Mouse (Mus musculus) midbrain, embryonic 13.5 days (tissue): ENCODE results near the gene Pnrc2. TPM values are rescaled to one million over a fixed set of nuclear protein-coding genes. Genes with fewer than 3 reads are reported as not detected.

Source experiments
- ATAC-seq: fragments of 200-750 bp; cut with Nextera tagmentation; 2 replicates; pipeline ENCODE4 v1.8.0; 2017; ENCODE audit warnings: mild to moderate bottlenecking, moderate TSS enrichment, moderate library complexity
- H3K27ac ChIP-seq: fragments of 300-500 bp; sonication (generic); 2 replicates; pipeline ENCODE4 v1.5.1; 2015; ENCODE audit warnings: inconsistent platforms, mild to moderate bottlenecking, moderate library complexity
- H3K27me3 ChIP-seq: fragments of 300-500 bp; sonication (generic); 2 replicates; pipeline ENCODE4 v1.6.1; 2015; ENCODE audit warnings: mild to moderate bottlenecking, inconsistent platforms
- H3K36me3 ChIP-seq: fragments of 300-500 bp; sonication (generic); 2 replicates; pipeline ENCODE4 v1.6.1; 2015; ENCODE audit warnings: mild to moderate bottlenecking, inconsistent platforms
- H3K4me1 ChIP-seq: fragments of 300-500 bp; sonication (generic); replicated peaks from 2 replicates; pipeline ENCODE4 v1.6.1; 2015; ENCODE audit warnings: inconsistent platforms
- H3K4me2 ChIP-seq: fragments of 300-500 bp; sonication (generic); replicated peaks from 2 replicates; pipeline ENCODE4 v1.6.1; 2015; ENCODE audit warnings: moderate library complexity, mild to moderate bottlenecking, inconsistent platforms
- H3K4me3 ChIP-seq: fragments of 300-500 bp; sonication (generic); replicated peaks from 2 replicates; pipeline ENCODE4 v1.5.1; 2015; ENCODE audit warnings: mild to moderate bottlenecking, inconsistent platforms
- H3K9ac ChIP-seq: fragments of 300-500 bp; sonication (generic); replicated peaks from 2 replicates; pipeline ENCODE4 v1.6.1; 2015; ENCODE audit warnings: mild to moderate bottlenecking, inconsistent platforms
- H3K9me3 ChIP-seq: fragments of 300-500 bp; sonication (generic); 2 replicates; pipeline ENCODE4 v1.6.1; 2016; ENCODE audit warnings: mild to moderate bottlenecking, inconsistent platforms
- WGBS: fragments of 180-500 bp; shearing (Covaris S2); methylation state at CpG from one replicate; pipeline ENCODE4 v1.1.7; 2015; 5-methylcytosine and 5-hydroxymethylcytosine counted together
- polyA plus RNA-seq: library from polyadenylated mRNA; unstranded; fragments of >200 nt; fragmentation: Nextera tagmentation; extraction: Ambion mirVana; gene quantifications from 2 replicates; pipeline ENCODE4 v1.2.1, GENCODE M21; 2015

The Pnrc2 gene
- polyA plus RNA-seq, 1 experiment from 2014 or later, result 144 TPM

DNA sequence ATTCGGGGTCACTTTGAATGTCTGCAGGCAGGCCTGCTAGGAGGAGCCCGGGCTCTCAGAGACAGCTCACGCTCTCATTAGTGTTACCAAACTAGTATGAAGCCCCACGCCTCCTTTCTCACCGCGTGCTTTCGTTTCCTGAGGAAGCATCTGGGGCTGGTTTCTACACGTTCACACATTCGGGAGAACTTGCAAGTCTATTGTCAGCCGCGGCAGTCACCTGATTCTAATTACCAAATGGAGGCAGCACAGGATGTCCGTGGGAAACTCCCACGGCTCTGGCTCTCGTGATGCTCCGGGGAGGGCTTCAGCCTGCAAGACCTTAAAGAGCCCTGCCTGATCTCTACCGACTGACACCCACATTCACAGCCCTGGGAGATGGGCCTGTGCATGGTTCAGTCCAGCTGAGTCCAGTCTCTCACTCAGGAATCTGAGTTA is 3.0 kb upstream of the Pnrc2 start:
- H3K9me3 ChIP-seq, result no peaks in the 10 kb centered on the region
- H3K27ac ChIP-seq, result peak overlapping the region; percentile 53; the same call in 1 of the 2 replicates
- no peak for ATAC-seq
- H3K9ac ChIP-seq, result peak overlapping the region; percentile 36
- H3K4me2 ChIP-seq, result peak overlapping the region; percentile 47
- peaks cover 44% of the 10 kb centered on the region for H3K4me1 ChIP-seq
- peaks cover 5% of the 10 kb centered on the region; the same call in 1 of the 2 replicates for H3K36me3 ChIP-seq
- H3K27me3 ChIP-seq, result no peaks in the 10 kb centered on the region
- WGBS, result 4% methylated on average over 16 of the region's 16 CpGs
- peak overlapping the region; percentile 9; the same call in 1 of the 2 replicates for H3K4me3 ChIP-seq

DNA sequence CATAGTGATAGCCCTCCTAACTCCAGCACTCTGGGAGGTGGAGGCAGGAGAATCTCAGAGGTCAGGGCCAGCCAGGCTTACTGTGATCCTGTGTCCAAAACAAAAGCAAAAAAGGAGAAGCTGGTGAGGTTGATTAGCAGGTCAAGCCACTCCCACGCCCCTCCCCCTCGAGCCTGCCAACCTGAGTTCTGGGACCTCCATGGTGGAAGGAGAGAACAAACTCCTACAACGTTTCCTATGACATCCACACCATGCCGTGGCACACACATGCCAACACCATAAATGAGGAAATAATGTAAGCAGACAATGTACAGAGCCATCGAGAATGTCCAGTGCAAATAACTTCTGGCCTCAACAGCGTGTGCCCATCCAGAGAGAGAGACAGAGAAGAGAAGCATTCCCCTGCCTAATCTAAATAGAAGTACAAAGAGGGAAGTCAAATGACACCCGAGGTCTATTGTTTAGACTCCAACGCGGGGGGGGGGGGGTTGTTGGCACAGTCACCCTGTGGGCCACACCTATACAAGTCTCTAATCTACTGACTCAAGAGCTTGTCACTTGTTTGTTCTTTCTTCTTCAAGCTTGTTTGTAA is 2.4 kb upstream of the Pnrc2 start:
- Histone ChIP-seq H3K4me3 (0 out of 2 replicates have a peak overlapping the region, but pooled peaks have one; percentile 9), H3K9ac (peak overlapping the region; percentile 36), H3K36me3 (peaks cover 8% of the 10 kb centered on the region; the same call in 1 of the 2 replicates), H3K27ac (no peak overlapping the region), H3K4me1 (peaks cover 47% of the 10 kb centered on the region), H3K4me2 (peak overlapping the region; percentile 47), H3K9me3 (no peaks in the 10 kb centered on the region), H3K27me3 (no peaks in the 10 kb centered on the region)
- 2% methylated on average over 9 of the region's 9 CpGs for WGBS
- no peak for ATAC-seq

DNA sequence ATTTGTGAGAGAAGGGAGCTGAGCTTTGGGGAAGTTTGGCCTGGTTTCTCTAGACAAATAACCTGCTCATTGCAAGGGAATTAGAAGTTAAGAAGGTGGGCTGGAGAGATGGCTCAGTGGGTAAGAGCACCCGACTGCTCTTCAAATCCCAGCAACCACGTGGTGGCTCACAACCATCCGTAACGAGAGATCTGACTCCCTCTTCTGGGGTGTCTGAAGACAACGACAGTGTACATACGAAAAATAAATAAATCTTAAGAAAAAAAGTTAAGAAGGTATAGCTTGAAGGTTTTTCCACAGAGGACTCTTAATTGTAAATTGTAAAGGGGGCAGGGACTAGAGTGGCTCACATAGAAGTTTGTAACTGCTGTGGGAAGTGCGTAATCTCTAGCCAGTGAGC is 1.9 kb upstream of the Pnrc2 start:
- H3K4me2 ChIP-seq, result peak overlapping the region; percentile 47; the same call in 1 of the 2 replicates
- no peak for ATAC-seq
- peaks cover 8% of the 10 kb centered on the region; the same call in 1 of the 2 replicates for H3K36me3 ChIP-seq
- no peaks in the 10 kb centered on the region for H3K27me3 ChIP-seq
- 0 out of 2 replicates have a peak overlapping the region, but pooled peaks have one; percentile 36 for H3K9ac ChIP-seq
- H3K27ac ChIP-seq, result no peak overlapping the region
- no peak overlapping the region for H3K4me3 ChIP-seq
- peaks cover 53% of the 10 kb centered on the region for H3K4me1 ChIP-seq
- H3K9me3 ChIP-seq, result no peaks in the 10 kb centered on the region
- WGBS, result 24% methylated on average over 7 of the region's 7 CpGs

GRCm38 (mm10) chr4:135874564-135875535 is 1.2 kb upstream of the Pnrc2 start:
- Histone ChIP-seq H3K9ac (peak overlapping the region; percentile 71; the same call in 1 of the 2 replicates), H3K4me3 (0 out of 2 replicates have a peak overlapping the region, but pooled peaks have one; percentile 76), H3K4me2 (peak overlapping the region; percentile 75), H3K27ac (peak overlapping the region; percentile 98), H3K27me3 (no peaks in the 10 kb centered on the region), H3K36me3 (peaks cover 8% of the 10 kb centered on the region; the same call in 1 of the 2 replicates), H3K9me3 (no peaks in the 10 kb centered on the region), H3K4me1 (peaks cover 56% of the 10 kb centered on the region)
- 77% methylated on average over 10 of the region's 10 CpGs for WGBS
- no peak for ATAC-seq

- Histone ChIP-seq H3K9me3 (no peaks in the 10 kb centered on the region), H3K9ac (peak overlapping the region; percentile 95), H3K27ac (peak overlapping the region; percentile 98), H3K36me3 (peaks cover 12% of the 10 kb centered on the region; the same call in 1 of the 2 replicates), H3K4me1 (peaks cover 56% of the 10 kb centered on the region), H3K27me3 (no peaks in the 10 kb centered on the region), H3K4me2 (peak overlapping the region; percentile 78), H3K4me3 (peak overlapping the region; percentile 76)
- 9% methylated on average over 17 of the region's 17 CpGs for WGBS
- no peak for ATAC-seq
These were observed 860 bp downstream of the Pnrc2 start for GRCm38 (mm10) chr4:135872589-135873391.

DNA sequence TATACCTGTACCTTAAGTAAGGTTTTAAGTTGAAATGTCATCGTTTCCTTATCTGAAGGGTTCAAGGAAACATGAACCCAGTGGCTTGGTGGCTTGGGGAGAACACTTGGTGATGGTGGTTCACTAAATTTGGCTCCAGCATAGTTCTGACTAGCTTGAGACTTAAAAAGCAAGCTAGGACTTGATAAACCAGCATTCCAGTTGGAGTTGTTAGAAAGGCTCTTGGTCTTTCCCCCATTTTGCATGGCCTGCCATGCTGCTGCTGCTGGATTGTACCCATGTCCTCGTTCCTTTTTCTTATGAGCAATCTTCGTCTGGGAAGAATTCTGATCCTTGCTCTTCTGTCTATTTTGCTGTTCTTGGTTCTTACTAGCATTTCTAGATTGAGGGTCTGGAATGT is 1.6 kb downstream of the Pnrc2 start:
- H3K36me3 ChIP-seq, result peaks cover 13% of the 10 kb centered on the region
- H3K4me3 ChIP-seq, result peak overlapping the region; percentile 76
- 56% methylated on average over 3 of the region's 3 CpGs for WGBS
- no peaks in the 10 kb centered on the region for H3K9me3 ChIP-seq
- peak overlapping the region; percentile 98 for H3K27ac ChIP-seq
- ATAC-seq, result no peak
- H3K9ac ChIP-seq, result peak overlapping the region; percentile 95
- H3K4me2 ChIP-seq, result peak overlapping the region; percentile 78
- peaks cover 55% of the 10 kb centered on the region for H3K4me1 ChIP-seq
- no peaks in the 10 kb centered on the region for H3K27me3 ChIP-seq

DNA sequence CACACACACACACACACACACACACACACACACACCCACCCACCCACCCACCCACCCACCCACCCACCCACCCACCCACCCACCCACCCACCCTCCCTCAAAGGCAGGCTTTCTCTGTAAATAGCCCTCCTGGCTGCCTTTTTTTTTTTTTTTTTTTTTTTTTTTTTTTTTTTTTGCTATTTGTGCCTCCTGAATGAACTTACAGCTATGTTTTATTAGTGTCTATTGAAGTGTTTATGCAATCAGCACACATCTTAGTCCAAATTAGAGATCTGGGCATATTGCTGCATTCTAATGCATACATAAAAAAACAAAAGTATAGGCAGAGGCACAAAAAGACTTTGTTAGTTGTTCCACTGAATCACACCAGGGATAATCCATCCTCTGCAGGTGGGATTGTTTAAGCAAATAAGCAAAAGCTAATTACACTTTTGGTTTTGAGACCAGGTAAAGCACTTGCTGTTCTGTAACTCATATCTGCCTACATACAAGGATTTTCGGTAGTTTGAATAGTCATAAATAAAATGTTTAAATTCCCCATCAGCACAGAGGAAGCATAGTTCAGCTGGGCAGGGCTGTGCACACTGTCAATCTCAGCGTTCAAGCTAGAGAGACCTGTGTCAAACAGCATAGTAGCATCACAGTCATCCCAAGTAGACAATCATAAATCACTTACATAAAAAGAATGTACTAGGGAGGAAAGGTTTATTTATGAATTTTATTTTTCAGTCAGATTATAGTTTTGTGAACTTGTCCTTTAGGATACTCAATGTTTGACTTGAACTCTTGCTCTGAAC is 3.2 kb downstream of the Pnrc2 start:
- 46% methylated on average over 2 of the region's 2 CpGs for WGBS
- H3K4me3 ChIP-seq, result 0 out of 2 replicates have a peak overlapping the region, but pooled peaks have one; percentile 17
- peaks cover 17% of the 10 kb centered on the region for H3K36me3 ChIP-seq
- peak overlapping the region; percentile 41 for H3K4me2 ChIP-seq
- no peaks in the 10 kb centered on the region for H3K9me3 ChIP-seq
- H3K9ac ChIP-seq, result no peak overlapping the region; the same call in 1 of the 2 replicates
- ATAC-seq, result no peak
- H3K27me3 ChIP-seq, result no peaks in the 10 kb centered on the region
- H3K4me1 ChIP-seq, result peaks cover 39% of the 10 kb centered on the region
- H3K27ac ChIP-seq, result no peak overlapping the region

- Histone ChIP-seq H3K9ac (no peak overlapping the region), H3K4me3 (no peak overlapping the region), H3K4me2 (no peak overlapping the region), H3K4me1 (peaks cover 25% of the 10 kb centered on the region), H3K27ac (no peak overlapping the region), H3K36me3 (peaks cover 17% of the 10 kb centered on the region), H3K27me3 (no peaks in the 10 kb centered on the region), H3K9me3 (no peaks in the 10 kb centered on the region)
- WGBS, result 72% methylated on average over 2 of the region's 2 CpGs
- ATAC-seq, result no peak
These were observed 4.7 kb downstream of the Pnrc2 start for GRCm38 (mm10) chr4:135868996-135869395.

DNA sequence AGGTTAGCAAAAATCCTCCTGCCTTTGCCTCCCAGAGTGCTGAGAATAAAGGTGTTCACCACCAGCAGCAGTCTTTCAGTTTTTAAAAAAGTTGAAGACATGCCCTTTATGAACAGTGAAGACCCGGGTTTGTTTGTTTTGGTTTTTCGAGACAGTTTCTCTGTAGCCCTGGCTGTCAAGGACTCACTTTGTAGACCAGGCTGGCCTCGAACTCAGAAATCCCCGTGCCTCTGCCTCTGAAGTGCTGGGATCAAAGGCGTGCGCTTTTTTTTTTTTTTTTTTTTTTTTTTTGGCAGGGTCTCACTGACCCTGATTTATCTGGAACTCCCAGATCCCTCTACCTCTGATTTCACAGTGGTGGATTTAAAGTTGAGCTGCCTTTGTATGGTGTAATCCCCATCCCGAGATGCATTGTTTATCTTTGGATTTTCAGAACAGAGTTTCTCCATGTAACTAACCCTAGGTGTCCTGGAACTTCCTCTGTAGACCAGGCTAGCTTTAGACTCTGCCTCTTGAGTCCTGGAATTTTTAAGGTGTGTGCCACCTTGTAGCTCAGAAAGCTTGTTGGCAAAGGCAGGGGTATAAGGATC is 16.0 kb downstream of the Pnrc2 start:
- peak overlapping the region; percentile 80 for H3K4me2 ChIP-seq
- no peaks in the 10 kb centered on the region for H3K9me3 ChIP-seq
- H3K4me1 ChIP-seq, result peaks cover 51% of the 10 kb centered on the region
- H3K9ac ChIP-seq, result peak overlapping the region; percentile 97
- H3K27ac ChIP-seq, result no peak overlapping the region
- WGBS, result 5% methylated on average over 7 of the region's 7 CpGs
- no peak for ATAC-seq
- no peaks in the 10 kb centered on the region for H3K27me3 ChIP-seq
- H3K36me3 ChIP-seq, result peaks cover 3% of the 10 kb centered on the region
- peak overlapping the region; percentile 95 for H3K4me3 ChIP-seq

DNA sequence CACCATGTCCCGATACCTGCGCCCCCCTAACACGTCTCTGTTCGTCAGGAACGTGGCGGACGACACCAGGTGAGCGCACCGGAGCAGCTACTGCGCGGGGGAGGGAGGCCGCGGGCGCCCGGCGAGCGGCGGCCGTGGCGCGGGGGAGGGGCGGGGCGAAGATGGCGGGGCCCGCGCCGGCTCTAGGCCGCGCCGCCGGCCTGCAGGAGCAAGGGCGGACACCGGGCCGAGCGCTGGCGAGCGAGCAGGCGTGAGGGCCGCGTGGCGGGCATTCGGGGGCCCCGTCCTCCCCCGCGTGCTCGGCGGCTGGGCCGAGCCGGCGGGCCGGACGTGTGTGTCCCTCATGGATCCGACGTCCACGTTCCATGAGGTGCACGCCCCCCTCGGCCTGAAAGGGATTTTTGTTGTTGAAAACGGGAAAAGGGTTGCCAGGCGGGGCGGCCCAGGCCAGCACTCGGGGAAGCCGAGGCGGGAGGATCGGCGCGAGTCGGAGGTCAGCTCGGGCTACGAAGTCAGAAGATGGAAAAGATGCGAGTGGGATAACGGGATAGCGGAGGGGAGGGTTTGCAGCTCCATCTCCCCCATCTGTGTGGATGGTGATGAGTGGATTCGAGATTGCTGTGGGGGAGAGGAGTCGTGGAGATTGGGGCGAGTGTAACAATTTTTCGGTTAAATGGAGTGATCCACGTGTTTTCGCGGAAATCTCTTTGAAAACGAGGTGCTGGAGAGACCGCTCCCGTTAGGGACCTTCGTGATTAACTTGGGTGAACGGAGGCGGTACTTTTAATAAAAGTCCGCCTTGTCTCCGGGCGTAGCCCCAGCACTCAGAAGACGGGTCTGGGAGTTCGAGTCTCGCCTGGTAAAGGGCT is 17.2 kb downstream of the Pnrc2 start:
- peak; percentile 79 for ATAC-seq
- H3K4me1 ChIP-seq, result peaks cover 51% of the 10 kb centered on the region

More for the DNA sequence above, 17.2 kb downstream of the Pnrc2 start:
- no peaks in the 10 kb centered on the region for H3K27me3 ChIP-seq
- no peaks in the 10 kb centered on the region for H3K9me3 ChIP-seq
- H3K4me2 ChIP-seq, result peak overlapping the region; percentile 80
- no peaks in the 10 kb centered on the region for H3K36me3 ChIP-seq
- peak overlapping the region; percentile 99 for H3K27ac ChIP-seq
- H3K9ac ChIP-seq, result peak overlapping the region; percentile 97
- H3K4me3 ChIP-seq, result peak overlapping the region; percentile 95
- under 1% methylated on average over 89 of the region's 91 CpGs for WGBS
